Comparison of ENCODE assay signal across 9 mouse cellular contexts in the genomic region with DNA sequence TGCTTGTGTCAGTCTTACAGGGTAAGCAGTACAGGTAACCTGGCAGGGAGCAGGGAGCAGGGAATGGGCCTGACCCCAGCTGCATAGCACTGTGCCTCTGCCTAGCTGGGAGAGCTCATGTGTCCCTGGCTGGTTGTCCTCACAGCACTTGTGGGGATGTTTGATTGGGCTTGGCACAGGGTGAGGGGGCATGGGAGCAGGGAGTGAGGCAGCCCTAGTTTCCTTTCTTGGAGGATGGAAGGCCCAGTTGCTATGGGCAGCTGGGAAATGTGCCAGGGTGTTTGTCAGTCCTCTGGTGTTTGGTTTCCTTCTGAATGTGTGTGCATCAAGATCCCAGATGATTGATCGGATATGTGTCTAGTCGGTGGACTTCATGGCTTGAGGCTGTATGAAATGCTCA. TPM values are rescaled to one million over a fixed set of nuclear protein-coding genes. Genes with fewer than 3 reads are reported as not detected.
A peak's percentile ranks its signal among the peaks of the same experiment; 100 is the strongest.
DNase-seq lines count a peak whose midpoint lies in the region; ATAC-seq and TF ChIP-seq lines count a peak whose summit lies in the region.
"Had no signal": no experiment of that assay in that cellular context is flagged by ENCODE, and none has a peak within 500 bp of the region (broad histone marks: within the 10 kb centered on the region; RNA-seq: fewer than 3 reads in every experiment).

No protein-coding gene starts in this region.

- H3K4me2 ChIP-seq in neural tube, embryonic 14.5 days (ENCODE audit: low read depth, low read length): no peak overlapping the region
- no peak overlapping the region for H3K4me2 ChIP-seq in intestine, postnatal 0 days (replicated peaks; ENCODE audit: low read depth)

- no peak overlapping the region for H3K4me3 ChIP-seq in layer of hippocampus, adult 2 months
- no peak overlapping the region for H3K4me3 ChIP-seq in neural tube, embryonic 14.5 days (ENCODE audit: low read depth, low read length)
- H3K4me3 ChIP-seq in thymus, adult 2 months (ENCODE audit: control insufficient read depth, insufficient read depth, low read length): no peak overlapping the region
- H3K4me3 ChIP-seq in intestine, postnatal 0 days (ENCODE audit: low read depth, low read length): no peak overlapping the region
- H3K4me3 ChIP-seq: left cerebral cortex, adult 2 months had no signal

- DNase-seq in cerebellum, postnatal 14 days: peak; percentile 34 to 50
- DNase-seq in cerebellum, adult 9-10 months: no peak
- DNase-seq in left cerebral cortex, postnatal 10 days (ENCODE audit: extremely low spot score in 1 of 2, low spot score in 2 of 2): peak; percentile 64 to 65
- DNase-seq in left cerebral cortex, adult 11 months (ENCODE audit: low spot score): no peak
- DNase-seq in layer of hippocampus, adult 2 months (ENCODE audit: low spot score in 2 of 2): peak; percentile 27 to 47
- no peak for DNase-seq in thymus, adult 2 months

- intact Hi-C loops in left cerebral cortex, postnatal 10 days (cut with DNase I): no loop called here

- no peaks in the 10 kb centered on the region for H3K9me3 ChIP-seq in neural tube, embryonic 14.5 days (ENCODE audit: control insufficient read depth, low read length)
- no peaks in the 10 kb centered on the region for H3K9me3 ChIP-seq in intestine, postnatal 0 days (ENCODE audit: control insufficient read depth)

- ATAC-seq in neural tube, embryonic 14.5 days (ENCODE audit: low read depth): peak; percentile 83
- no peak for ATAC-seq in intestine, postnatal 0 days

- peaks cover 30% of the 10 kb centered on the region for H3K4me1 ChIP-seq in neural tube, embryonic 14.5 days (ENCODE audit: control insufficient read depth, insufficient read depth, low read length)
- peaks cover 4% of the 10 kb centered on the region; the same call in 1 of the 2 replicates for H3K4me1 ChIP-seq in thymus, adult 2 months (replicated peaks; ENCODE audit: control insufficient read depth, insufficient read depth, low read length)
- H3K4me1 ChIP-seq in intestine, postnatal 0 days (replicated peaks; ENCODE audit: control insufficient read depth, insufficient read depth, low read length): no peaks in the 10 kb centered on the region

- no peaks in the 10 kb centered on the region for H3K36me3 ChIP-seq in neural tube, embryonic 14.5 days (ENCODE audit: control insufficient read depth, insufficient read depth, low read length)
- H3K36me3 ChIP-seq in thymus, adult 2 months (ENCODE audit: control insufficient read depth, insufficient read depth, low read length): no peaks in the 10 kb centered on the region
- no peaks in the 10 kb centered on the region; the same call in 1 of the 2 replicates for H3K36me3 ChIP-seq in intestine, postnatal 0 days (ENCODE audit: control insufficient read depth, insufficient read depth)

- H3K9ac ChIP-seq in neural tube, embryonic 14.5 days (replicated peaks; ENCODE audit: low read depth, low read length): no peak overlapping the region
- no peak overlapping the region for H3K9ac ChIP-seq in intestine, postnatal 0 days (ENCODE audit: low read depth, low read length)

- TF ChIP-seq POLR2A in thymus, adult 2 months (IDR thresholded peaks at IDR 0.05; ENCODE audit: control insufficient read depth, extremely low read depth, insufficient read depth, low read length, poor library complexity): no peak

- H3K27ac ChIP-seq in layer of hippocampus, adult 2 months: peak overlapping the region; percentile 64
- H3K27ac ChIP-seq in neural tube, embryonic 14.5 days (ENCODE audit: low read depth, low read length): no peak overlapping the region
- no peak overlapping the region for H3K27ac ChIP-seq in thymus, adult 2 months (ENCODE audit: control insufficient read depth, insufficient read depth, low read length)
- no peak overlapping the region for H3K27ac ChIP-seq in intestine, postnatal 0 days (ENCODE audit: low read depth, low read length)

- no peaks in the 10 kb centered on the region for H3K27me3 ChIP-seq in neural tube, embryonic 14.5 days (ENCODE audit: control insufficient read depth, insufficient read depth, low read length)
- no peaks in the 10 kb centered on the region for H3K27me3 ChIP-seq in thymus, adult 2 months (ENCODE audit: control insufficient read depth, insufficient read depth, low read length)
- no peaks in the 10 kb centered on the region for H3K27me3 ChIP-seq in intestine, postnatal 0 days (replicated peaks; ENCODE audit: control insufficient read depth, insufficient read depth, low read length)

- 61% methylated on average over 2 of the region's 2 CpGs for WGBS in neural tube, embryonic 14.5 days
- WGBS in thymus, adult 2 months: 87% methylated on average over 2 of the region's 2 CpGs
- 66% methylated on average over 2 of the region's 2 CpGs for WGBS in intestine, postnatal 0 days

- no peak for TF ChIP-seq CTCF in layer of hippocampus, adult 2 months (conservative IDR thresholded peaks at IDR 0.05)
- TF ChIP-seq CTCF in thymus, adult 2 months (IDR thresholded peaks at IDR 0.05; ENCODE audit: borderline replicate concordance, control insufficient read depth, extremely low read depth, insufficient read depth, low read length, poor library complexity): no peak
- no peak for TF ChIP-seq CTCF in intestine, postnatal 0 days (IDR thresholded peaks at IDR 0.05; ENCODE audit: low read depth)

RNA-seq across cellular contexts. Expression of gene Rgs12, which starts 7.8 kb away (rescaled TPM):
- 10 to 100 TPM; 58.1 to 65.2 TPM for total RNA-seq in left cerebral cortex, postnatal 10 days (2021)
- 10 to 100 TPM; 43.2 to 52.5 TPM for total RNA-seq in layer of hippocampus, adult 2 months (2021)
- polyA plus RNA-seq in neural tube, embryonic 14.5 days (2014; fragmentation: Nextera tagmentation; extraction: Ambion mirVana): 31.6 and 36.1 TPM in 2 replicates
- polyA plus RNA-seq in thymus, adult 2 months (2012; rRNA removed): 50.7 and 51.7 TPM in 2 replicates
- 4.1 and 4.7 TPM in 2 replicates for polyA plus RNA-seq in intestine, postnatal 0 days (2015; fragmentation: Nextera tagmentation; extraction: Ambion mirVana)

RNA-seq across cellular contexts. Expression of gene Msantd1, which starts 49.2 kb away (rescaled TPM):
- 10 to 100 TPM; 15.6 to 16.6 TPM for total RNA-seq in left cerebral cortex, postnatal 10 days (2021)
- 1 to 10 TPM; 6.1 to 7.0 TPM for total RNA-seq in layer of hippocampus, adult 2 months (2021)
- 2.8 and 3.9 TPM in 2 replicates for polyA plus RNA-seq in neural tube, embryonic 14.5 days (2014; fragmentation: Nextera tagmentation; extraction: Ambion mirVana)
- 3.9 and 6.5 TPM in 2 replicates for polyA plus RNA-seq in thymus, adult 2 months (2012; rRNA removed)
- polyA plus RNA-seq in intestine, postnatal 0 days (2015; fragmentation: Nextera tagmentation; extraction: Ambion mirVana): 0.29 and 0.51 TPM in 2 replicates

Comparison
In these comparisons a context has a peak if more than half of its experiments do, and no peak if none do; other contexts are left out.
1. DNase-seq: peak in cerebellum, postnatal 14 days (2 of 2), left cerebral cortex, postnatal 10 days (2 of 2) and layer of hippocampus, adult 2 months (2 of 2); none in cerebellum, adult 9-10 months (single experiment), left cerebral cortex, adult 11 months (single experiment) and thymus, adult 2 months (single experiment).